Mouse (Mus musculus) kidney, adult 11 months (tissue): ENCODE results near the gene Pten.
"Not testable (repeated sequence)": the region's sequence is repeated elsewhere in the genome, so short reads cannot be mapped to it uniquely, and the experiment has no call there.

Experiments
- DNase-seq: peaks from one replicate; pipeline ENCODE4 v3.0.0; 2022

Pten gene

GRCm38 (mm10) chr19:32755104-32755791 is 2.0 kb upstream of the Pten start:
- DNase-seq, result no peak

- DNase-seq, result peak; percentile 96
Observed at GRCm38 (mm10) chr19:32755792-32756635, 1.3 kb upstream of the Pten start.

GRCm38 (mm10) chr19:32756636-32756899 is 729 bp upstream of the Pten start:
- no peak for DNase-seq

- peak; percentile 39 for DNase-seq
Observed at GRCm38 (mm10) chr19:32757831-32758792, 815 bp downstream of the Pten start.

GRCm38 (mm10) chr19:32758793-32759161 is 1.5 kb downstream of the Pten start:
- DNase-seq, result no peak

- no peak for DNase-seq
Observed at GRCm38 (mm10) chr19:32759357-32760024, 2.2 kb downstream of the Pten start.

GRCm38 (mm10) chr19:32760499-32760898 is 3.2 kb downstream of the Pten start:
- no peak for DNase-seq

- DNase-seq, result no peak
Observed at GRCm38 (mm10) chr19:32761162-32761561, 3.9 kb downstream of the Pten start.

GRCm38 (mm10) chr19:32762493-32762892 is 5.2 kb downstream of the Pten start:
- no peak for DNase-seq

GRCm38 (mm10) chr19:32778411-32778810 is 21.1 kb downstream of the Pten start:
- no peak for DNase-seq

GRCm38 (mm10) chr19:32779131-32779530 is 21.8 kb downstream of the Pten start:
- DNase-seq, result no peak

GRCm38 (mm10) chr19:32781305-32782071 is 24.2 kb downstream of the Pten start:
- DNase-seq, result no peak

GRCm38 (mm10) chr19:32787388-32787787 is 30.1 kb downstream of the Pten start:
- DNase-seq, result not testable (repeated sequence)

- not testable (repeated sequence) for DNase-seq
Observed at GRCm38 (mm10) chr19:32788016-32788415, 30.7 kb downstream of the Pten start.

GRCm38 (mm10) chr19:32789535-32789934 is 32.2 kb downstream of the Pten start:
- no peak for DNase-seq

GRCm38 (mm10) chr19:32792610-32793009 is 35.3 kb downstream of the Pten start:
- DNase-seq, result peak; percentile 72

GRCm38 (mm10) chr19:32793901-32794300 is 36.6 kb downstream of the Pten start:
- DNase-seq, result no peak

- DNase-seq, result no peak
Observed at GRCm38 (mm10) chr19:32800557-32800956, 43.3 kb downstream of the Pten start.

- DNase-seq, result no peak
Observed at GRCm38 (mm10) chr19:32804703-32805102, 47.4 kb downstream of the Pten start.

- DNase-seq, result no peak
Observed at GRCm38 (mm10) chr19:32807610-32808009, 50.3 kb downstream of the Pten start.

- DNase-seq, result peak; percentile 40
Observed at GRCm38 (mm10) chr19:32808690-32809089, 51.4 kb downstream of the Pten start.

- no peak for DNase-seq
Observed at GRCm38 (mm10) chr19:32809117-32809516, 51.8 kb downstream of the Pten start.
